Mouse (Mus musculus): ENCODE measurements at regions not wholly inside any gene's neighbourhood (a gene's known extent, or its start where the extent isn't known, plus 50 kb on each side); places are given as distances from the start of the nearest gene placed in this dataset.

DNA sequence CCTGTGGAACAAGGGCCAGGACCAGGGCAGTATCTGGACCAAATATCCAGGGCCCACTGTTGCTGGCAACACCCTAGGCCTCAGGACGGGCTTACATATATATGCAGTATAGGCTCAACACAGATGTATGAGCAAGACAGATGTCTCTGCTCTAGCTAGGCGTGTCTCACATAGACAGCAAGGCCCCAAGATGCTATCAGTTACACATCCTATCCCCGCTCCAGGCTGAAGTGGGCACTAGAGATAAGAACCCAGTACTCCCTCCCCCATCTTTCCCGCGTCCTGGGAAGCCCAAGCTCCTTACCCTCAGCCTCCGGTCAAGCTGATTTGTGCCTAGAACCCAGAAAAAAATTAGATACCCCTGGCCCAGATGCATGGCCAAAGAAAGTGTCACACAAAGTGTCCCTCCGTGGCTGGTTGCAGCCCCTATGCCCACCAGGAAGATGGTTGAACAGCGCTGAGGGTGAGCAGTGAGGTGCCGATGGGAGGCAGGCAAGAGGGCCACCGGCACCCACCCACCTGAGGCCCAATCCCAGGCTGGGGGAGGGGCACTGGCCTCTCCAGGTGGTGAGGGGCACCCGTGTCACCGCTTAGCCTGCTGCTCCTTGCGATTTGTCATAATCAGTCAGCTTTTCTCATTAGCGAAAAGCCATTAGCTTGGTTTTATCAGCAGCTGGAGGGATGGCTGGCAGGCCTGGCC is 95.3 kb upstream of the Nkx1-1 start:
- Histone ChIP-seq H3K4me3 (ENCODE audit: control insufficient read depth, insufficient read depth, low read length) (no peak overlapping the region), H3K27ac (ENCODE audit: control insufficient read depth, insufficient read depth, low read length) (no peak overlapping the region), H3K4me1 (replicated peaks; ENCODE audit: control insufficient read depth, insufficient read depth, low read length) (peaks cover 7% of the 10 kb centered on the region), H3K27me3 (ENCODE audit: control insufficient read depth, insufficient read depth, low read length) (no peaks in the 10 kb centered on the region), H3K36me3 (ENCODE audit: control insufficient read depth, insufficient read depth, low read length) (no peaks in the 10 kb centered on the region)
- DNase-seq: no peak
- TF ChIP-seq POLR2A (IDR thresholded peaks at IDR 0.05; ENCODE audit: control insufficient read depth, extremely low read depth, insufficient read depth, low read length, poor library complexity): no peak
- TF ChIP-seq CTCF (IDR thresholded peaks at IDR 0.05; ENCODE audit: borderline replicate concordance, control insufficient read depth, extremely low read depth, insufficient read depth, low read length, poor library complexity): no peak
- 93% methylated on average over 14 of the region's 14 CpGs for WGBS

GRCm38 (mm10) chr5:33527750-33528149 is 94.0 kb upstream of the Nkx1-1 start:
- DNase-seq: no peak
- no peaks in the 10 kb centered on the region for H3K36me3 ChIP-seq (ENCODE audit: control insufficient read depth, insufficient read depth, low read length)
- no peak overlapping the region for H3K4me3 ChIP-seq (ENCODE audit: control insufficient read depth, insufficient read depth, low read length)
- TF ChIP-seq POLR2A (IDR thresholded peaks at IDR 0.05; ENCODE audit: control insufficient read depth, extremely low read depth, insufficient read depth, low read length, poor library complexity): no peak
- no peak for TF ChIP-seq CTCF (IDR thresholded peaks at IDR 0.05; ENCODE audit: borderline replicate concordance, control insufficient read depth, extremely low read depth, insufficient read depth, low read length, poor library complexity)
- no peak overlapping the region for H3K27ac ChIP-seq (ENCODE audit: control insufficient read depth, insufficient read depth, low read length)
- H3K4me1 ChIP-seq (replicated peaks; ENCODE audit: control insufficient read depth, insufficient read depth, low read length): peaks cover 5% of the 10 kb centered on the region; the same call in 1 of the 2 replicates
- WGBS: 95% methylated on average over 10 of the region's 10 CpGs
- H3K27me3 ChIP-seq (ENCODE audit: control insufficient read depth, insufficient read depth, low read length): no peaks in the 10 kb centered on the region

GRCm38 (mm10) chr5:33527316-33527715 is 93.5 kb upstream of the Nkx1-1 start:
- 93% methylated on average over 8 of the region's 8 CpGs for WGBS

GRCm38 (mm10) chr5:33521951-33522742 is 88.4 kb upstream of the Nkx1-1 start:
- TF ChIP-seq CTCF (IDR thresholded peaks at IDR 0.05; ENCODE audit: borderline replicate concordance, control insufficient read depth, extremely low read depth, insufficient read depth, low read length, poor library complexity) (no peak), POLR2A (IDR thresholded peaks at IDR 0.05; ENCODE audit: control insufficient read depth, extremely low read depth, insufficient read depth, low read length, poor library complexity) (no peak)
- Histone ChIP-seq H3K27ac (ENCODE audit: control insufficient read depth, insufficient read depth, low read length) (no peak overlapping the region), H3K36me3 (ENCODE audit: control insufficient read depth, insufficient read depth, low read length) (no peaks in the 10 kb centered on the region), H3K4me3 (ENCODE audit: control insufficient read depth, insufficient read depth, low read length) (no peak overlapping the region), H3K27me3 (ENCODE audit: control insufficient read depth, insufficient read depth, low read length) (no peaks in the 10 kb centered on the region), H3K4me1 (replicated peaks; ENCODE audit: control insufficient read depth, insufficient read depth, low read length) (peaks cover 36% of the 10 kb centered on the region)
- 95% methylated on average over 16 of the region's 16 CpGs for WGBS
- DNase-seq: no peak

More at GRCm38 (mm10) chr5:33527316-33527715, 93.5 kb upstream of the Nkx1-1 start:
- no peaks in the 10 kb centered on the region for H3K27me3 ChIP-seq (ENCODE audit: control insufficient read depth, insufficient read depth, low read length)
- no peak overlapping the region for H3K4me3 ChIP-seq (ENCODE audit: control insufficient read depth, insufficient read depth, low read length)
- H3K27ac ChIP-seq (ENCODE audit: control insufficient read depth, insufficient read depth, low read length): no peak overlapping the region
- no peaks in the 10 kb centered on the region for H3K36me3 ChIP-seq (ENCODE audit: control insufficient read depth, insufficient read depth, low read length)
- DNase-seq: no peak
- peaks cover 5% of the 10 kb centered on the region; the same call in 1 of the 2 replicates for H3K4me1 ChIP-seq (replicated peaks; ENCODE audit: control insufficient read depth, insufficient read depth, low read length)
- TF ChIP-seq CTCF (IDR thresholded peaks at IDR 0.05; ENCODE audit: borderline replicate concordance, control insufficient read depth, extremely low read depth, insufficient read depth, low read length, poor library complexity) (no peak), POLR2A (IDR thresholded peaks at IDR 0.05; ENCODE audit: control insufficient read depth, extremely low read depth, insufficient read depth, low read length, poor library complexity) (no peak)

- H3K27ac ChIP-seq (ENCODE audit: control insufficient read depth, insufficient read depth, low read length): peak overlapping the region; percentile 91
- WGBS: 2% methylated on average over 10 of the region's 10 CpGs
- DNase-seq: peak; percentile 77
- no peak overlapping the region for H3K4me3 ChIP-seq (ENCODE audit: control insufficient read depth, insufficient read depth, low read length)
- H3K4me1 ChIP-seq (replicated peaks; ENCODE audit: control insufficient read depth, insufficient read depth, low read length): peaks cover 43% of the 10 kb centered on the region
- TF ChIP-seq CTCF (IDR thresholded peaks at IDR 0.05; ENCODE audit: borderline replicate concordance, control insufficient read depth, extremely low read depth, insufficient read depth, low read length, poor library complexity) (no peak), POLR2A (IDR thresholded peaks at IDR 0.05; ENCODE audit: control insufficient read depth, extremely low read depth, insufficient read depth, low read length, poor library complexity) (no peak)
- H3K27me3 ChIP-seq (ENCODE audit: control insufficient read depth, insufficient read depth, low read length): no peaks in the 10 kb centered on the region
- H3K36me3 ChIP-seq (ENCODE audit: control insufficient read depth, insufficient read depth, low read length): no peaks in the 10 kb centered on the region
These were observed 87.1 kb upstream of the Nkx1-1 start for GRCm38 (mm10) chr5:33520856-33521255.

GRCm38 (mm10) chr5:33519394-33519793 is 85.6 kb upstream of the Nkx1-1 start:
- H3K4me3 ChIP-seq (ENCODE audit: control insufficient read depth, insufficient read depth, low read length): no peak overlapping the region
- no peak for DNase-seq
- H3K27me3 ChIP-seq (ENCODE audit: control insufficient read depth, insufficient read depth, low read length): no peaks in the 10 kb centered on the region
- H3K4me1 ChIP-seq (replicated peaks; ENCODE audit: control insufficient read depth, insufficient read depth, low read length): peaks cover 46% of the 10 kb centered on the region
- TF ChIP-seq POLR2A (IDR thresholded peaks at IDR 0.05; ENCODE audit: control insufficient read depth, extremely low read depth, insufficient read depth, low read length, poor library complexity) (no peak), CTCF (IDR thresholded peaks at IDR 0.05; ENCODE audit: borderline replicate concordance, control insufficient read depth, extremely low read depth, insufficient read depth, low read length, poor library complexity) (no peak)
- WGBS: 97% methylated on average over 3 of the region's 3 CpGs
- H3K36me3 ChIP-seq (ENCODE audit: control insufficient read depth, insufficient read depth, low read length): no peaks in the 10 kb centered on the region
- no peak overlapping the region for H3K27ac ChIP-seq (ENCODE audit: control insufficient read depth, insufficient read depth, low read length)

All from thymus, adult 2 months (tissue).